Mouse (Mus musculus) cerebellum, postnatal 10 days (tissue): ENCODE measurements around the gene Adam17.
"Not testable (repeated sequence)": the region's sequence is repeated elsewhere in the genome, so short reads cannot be mapped to it uniquely, and the experiment has no call there.

ENCODE experiments used
- DNase-seq, 2 experiments: peaks; one replicate each; pipeline ENCODE4 v3.0.0; 2021; ENCODE audit warnings: mixed read lengths in 2 of 2

The Adam17 gene

DNA sequence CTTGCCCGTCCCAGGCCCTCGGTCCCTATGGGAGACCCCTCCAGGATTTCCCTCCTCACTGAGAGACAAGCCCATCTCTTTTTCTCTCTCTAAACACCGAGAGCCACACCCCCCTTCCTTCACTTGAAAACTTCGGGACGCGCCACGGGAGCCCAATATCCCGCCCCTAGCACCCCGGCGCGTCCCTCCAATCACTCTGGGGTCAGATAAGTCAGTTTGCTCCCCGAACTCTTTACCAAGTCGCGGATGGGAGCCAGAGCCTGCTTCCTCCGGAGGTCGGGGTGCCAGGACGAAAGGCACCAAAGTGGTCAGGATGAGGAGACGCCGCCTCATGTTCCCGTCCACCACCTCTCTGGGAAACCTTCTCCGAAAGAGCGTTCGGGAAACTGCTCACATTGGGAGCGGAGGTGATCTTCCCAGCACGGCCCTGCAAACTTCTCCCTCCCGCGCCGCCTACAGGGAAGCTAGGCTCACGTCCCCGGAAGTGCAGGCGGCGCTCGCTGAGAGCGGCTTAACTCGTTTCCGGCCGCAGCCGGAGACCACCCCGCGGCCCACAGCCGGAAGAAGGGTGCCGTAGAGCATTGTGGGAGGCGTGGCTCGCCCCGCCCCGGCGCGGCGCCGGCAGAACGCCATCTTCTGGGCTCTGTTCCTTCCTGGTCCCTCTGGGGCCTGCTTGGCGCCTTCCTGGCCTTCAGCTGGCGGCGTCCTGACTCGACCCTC lies at the start of gene Adam17:
TSS of gene Adam17 (minus strand) at position 533 of the 720 bp plus-strand sequence.
- peak; percentile 98 to 99 for DNase-seq

DNA sequence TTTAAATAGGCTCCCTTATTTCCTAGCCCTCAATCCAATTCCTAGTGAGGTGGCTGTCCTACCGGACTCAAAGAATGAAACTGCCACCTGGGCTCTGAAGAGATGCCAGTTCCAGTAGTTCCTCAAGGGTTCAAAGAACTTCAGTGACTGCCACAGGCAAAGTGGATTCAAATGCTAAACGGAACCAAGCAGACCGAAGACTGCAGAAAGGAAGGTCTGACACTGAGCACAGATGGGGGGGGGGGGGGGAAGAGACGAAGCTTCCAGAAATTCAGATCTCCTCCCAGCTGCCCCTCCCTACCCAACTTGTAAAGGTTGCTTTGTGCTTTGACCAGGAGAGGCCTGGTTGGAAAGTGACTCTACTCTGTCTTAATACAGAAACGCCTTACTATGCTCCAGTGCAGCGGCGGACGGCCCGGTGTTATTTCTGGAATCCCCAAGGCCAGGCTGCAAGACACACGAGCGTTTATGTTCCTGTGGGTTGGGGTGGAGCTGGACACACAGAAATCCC lies 45.2 kb upstream of the Adam17 start:
- peak; percentile 43 to 51 for DNase-seq

DNA sequence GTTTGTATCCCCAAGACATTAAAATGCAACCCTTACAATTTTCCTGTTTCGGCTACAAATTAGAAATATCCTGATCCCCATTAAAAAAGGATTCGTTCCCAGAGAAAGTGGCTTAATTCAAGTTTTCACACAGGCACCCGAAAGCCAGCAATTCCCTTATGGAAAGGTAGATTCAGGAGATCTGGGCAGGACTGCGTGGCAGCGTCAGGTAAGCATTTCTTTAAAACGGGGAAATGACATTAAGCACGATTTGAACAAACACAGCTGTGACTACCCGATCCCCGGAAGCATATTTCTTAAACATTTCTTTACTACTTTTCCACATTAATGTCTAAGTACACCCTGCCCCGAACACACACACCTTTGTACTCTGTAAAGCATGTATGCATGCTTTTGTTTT lies 44.7 kb upstream of the Adam17 start:
- peak in 1 of 2 experiments; percentile 21 for DNase-seq

DNA sequence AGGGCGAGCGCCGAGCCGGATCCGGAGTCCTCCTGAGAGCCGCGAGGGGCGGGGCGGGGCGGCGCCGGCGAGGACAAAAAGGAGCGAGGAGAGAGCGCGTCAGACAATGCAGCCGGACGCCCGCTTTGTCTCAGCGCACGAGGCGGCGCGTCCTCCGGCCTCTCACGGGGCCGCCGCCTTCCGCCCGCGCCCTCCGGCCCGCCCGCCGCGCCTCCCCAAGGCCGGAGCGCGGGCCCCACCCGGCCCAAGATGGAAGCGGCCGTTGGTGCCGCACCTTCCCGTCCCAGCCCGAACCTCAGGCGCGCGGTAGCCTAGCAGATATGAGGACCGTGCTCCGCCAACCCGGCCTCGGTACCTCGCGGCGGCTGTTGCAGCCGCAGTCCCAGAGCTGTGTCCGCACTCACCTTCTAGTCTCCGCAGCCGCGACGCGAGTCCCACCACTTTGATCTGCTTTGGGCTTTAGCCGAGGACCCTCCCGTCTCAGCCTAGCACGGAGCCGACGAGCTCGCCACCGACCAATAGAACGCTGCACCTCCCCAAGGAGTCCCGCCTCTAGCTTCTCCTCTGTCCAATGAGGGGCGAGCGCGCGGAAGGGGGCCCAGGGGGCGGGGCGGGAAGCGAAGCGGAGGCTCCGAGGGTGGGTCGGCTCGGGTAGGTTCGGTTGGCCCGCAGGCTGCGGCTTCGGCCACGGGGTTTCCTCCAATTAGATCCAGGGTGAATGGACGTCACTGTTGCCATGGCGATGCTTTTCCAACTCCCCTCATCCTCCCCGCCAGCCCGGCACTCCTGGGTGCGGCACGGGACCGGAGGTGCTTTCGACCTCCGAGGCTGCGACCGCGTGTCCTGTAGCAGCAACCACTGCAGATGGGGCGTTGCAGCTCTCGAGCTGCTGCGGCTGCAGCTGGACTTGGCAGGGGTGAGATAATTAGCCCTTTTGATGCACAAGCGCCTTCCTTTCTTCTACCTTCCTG lies 44.0 kb upstream of the Adam17 start, which contains the start of gene Ywhaq:
TSS of gene Ywhaq (minus strand) at position 538 of the 971 bp plus-strand sequence.
- DNase-seq: peak; percentile 99 to 100

DNA sequence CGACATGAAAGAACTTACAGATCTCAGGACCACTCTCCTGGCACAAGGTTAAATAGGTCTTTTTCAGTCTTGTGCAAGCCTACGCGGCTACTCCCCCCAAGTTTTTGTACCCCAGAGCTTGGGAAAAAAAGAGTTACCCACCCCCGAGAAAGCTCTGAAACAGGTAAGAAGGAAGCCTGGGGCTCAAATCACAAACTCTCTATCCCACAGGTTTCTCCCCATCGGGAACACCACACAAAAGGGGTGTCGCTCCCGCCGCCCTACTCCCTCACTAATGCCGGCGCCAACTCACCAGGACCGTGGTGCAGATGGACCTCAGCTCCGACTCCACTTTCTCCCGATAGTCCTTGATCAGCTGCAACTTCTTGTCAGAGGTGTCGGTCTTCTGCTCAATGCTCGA lies 43.1 kb upstream of the Adam17 start:
- DNase-seq: peak; percentile 46 to 54

DNA sequence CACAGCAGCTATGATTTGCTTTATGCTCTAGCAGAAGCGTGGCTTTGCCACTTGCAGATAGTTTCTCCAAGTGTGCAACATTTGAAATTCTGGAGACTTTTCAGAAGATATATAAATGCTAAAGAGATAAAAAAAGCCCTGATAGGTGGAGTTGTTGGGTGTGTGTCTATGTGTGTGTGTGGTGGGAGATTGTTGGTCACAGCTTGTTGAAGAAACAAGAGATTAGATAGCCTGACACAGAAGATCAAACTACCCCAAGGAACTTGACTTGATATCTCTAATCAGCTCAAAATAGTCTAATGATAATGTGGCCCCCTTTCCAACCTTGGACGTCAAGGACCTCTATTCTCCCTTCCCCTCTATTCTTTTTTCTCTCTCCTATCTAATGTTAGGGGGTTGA lies 37.2 kb upstream of the Adam17 start:
- no peak for DNase-seq

DNA sequence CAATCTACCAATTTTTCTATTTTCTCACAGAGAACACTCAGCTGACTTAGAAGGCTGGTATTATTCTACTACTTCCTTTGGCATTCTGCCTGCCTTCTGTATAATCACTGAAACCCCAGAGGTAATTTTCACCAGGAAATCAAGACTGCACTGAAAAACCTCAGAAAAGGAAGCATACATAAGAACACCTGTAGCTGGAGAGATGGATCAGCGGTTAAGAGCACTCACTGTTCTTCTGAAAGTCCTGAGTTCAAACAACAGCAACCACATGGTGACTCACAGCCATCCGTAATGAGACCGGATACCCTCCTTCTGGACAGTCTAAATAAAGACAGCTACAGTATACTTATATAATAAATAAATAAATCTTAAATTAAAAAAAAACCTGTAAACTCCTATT lies 36.2 kb upstream of the Adam17 start:
- no peak for DNase-seq

DNA sequence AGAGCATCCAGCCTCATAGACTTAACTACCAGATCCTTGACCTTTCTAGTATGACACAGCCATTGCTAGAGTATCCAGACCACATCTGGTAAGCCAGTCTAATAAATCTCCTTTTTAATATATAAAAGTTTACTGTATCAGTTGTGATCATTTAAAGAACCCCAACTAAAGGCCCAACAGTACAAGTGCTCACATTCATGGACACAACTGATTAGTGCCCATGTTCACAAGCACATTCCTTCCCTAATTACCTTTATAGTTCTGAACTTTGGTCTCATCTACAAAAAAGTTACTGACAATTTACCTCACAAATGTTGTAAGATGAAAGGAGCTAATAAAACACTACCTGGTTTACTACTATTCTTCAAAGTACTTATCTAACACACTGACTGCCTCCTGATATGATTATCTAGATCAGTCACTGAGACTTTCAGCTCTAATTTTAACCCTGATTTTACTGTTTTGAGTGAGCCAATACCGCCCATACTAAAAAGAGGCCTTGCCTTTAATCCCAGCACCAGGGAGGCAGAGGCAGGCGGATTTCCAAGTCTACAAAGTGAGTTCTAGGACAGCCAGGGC lies 35.4 kb upstream of the Adam17 start:
- DNase-seq: no peak

DNA sequence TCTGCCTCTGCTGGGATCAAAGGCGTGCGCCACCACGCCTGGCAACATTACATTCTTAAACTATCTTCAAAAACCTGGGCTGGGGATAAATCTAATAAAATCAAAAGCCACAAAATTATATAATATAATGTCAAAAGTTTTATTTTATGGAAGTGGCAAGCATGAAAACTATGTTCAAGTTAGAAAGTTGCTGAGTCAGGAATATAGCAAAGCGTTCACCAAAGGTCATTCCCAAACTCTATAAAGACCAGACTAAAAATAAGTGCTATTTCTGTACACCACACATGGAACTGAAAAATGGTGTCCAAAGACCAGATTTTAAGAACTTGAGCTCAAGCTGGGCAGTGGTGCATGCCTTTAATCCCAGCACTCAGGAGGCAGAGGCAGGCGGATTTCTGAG lies 29.3 kb upstream of the Adam17 start:
- DNase-seq: no peak

DNA sequence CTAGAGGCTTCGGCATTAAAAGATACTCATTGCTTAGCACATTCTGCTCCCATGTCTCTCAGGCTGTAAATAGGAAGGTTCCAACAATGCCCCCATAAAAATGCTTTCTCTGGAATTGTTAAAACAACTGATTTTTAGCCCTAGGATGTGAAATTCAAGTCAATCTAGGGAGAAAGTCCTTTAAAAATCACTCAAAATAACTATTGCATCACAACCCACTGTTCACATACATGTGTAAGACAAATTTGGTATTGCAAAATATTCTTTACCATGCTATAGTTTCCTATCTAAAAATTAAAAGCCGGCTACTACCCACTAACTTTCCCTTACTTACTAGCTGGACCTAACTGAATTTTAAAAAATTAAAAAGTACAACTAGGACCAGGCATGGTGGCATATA lies 12.8 kb upstream of the Adam17 start:
- DNase-seq: no peak

DNA sequence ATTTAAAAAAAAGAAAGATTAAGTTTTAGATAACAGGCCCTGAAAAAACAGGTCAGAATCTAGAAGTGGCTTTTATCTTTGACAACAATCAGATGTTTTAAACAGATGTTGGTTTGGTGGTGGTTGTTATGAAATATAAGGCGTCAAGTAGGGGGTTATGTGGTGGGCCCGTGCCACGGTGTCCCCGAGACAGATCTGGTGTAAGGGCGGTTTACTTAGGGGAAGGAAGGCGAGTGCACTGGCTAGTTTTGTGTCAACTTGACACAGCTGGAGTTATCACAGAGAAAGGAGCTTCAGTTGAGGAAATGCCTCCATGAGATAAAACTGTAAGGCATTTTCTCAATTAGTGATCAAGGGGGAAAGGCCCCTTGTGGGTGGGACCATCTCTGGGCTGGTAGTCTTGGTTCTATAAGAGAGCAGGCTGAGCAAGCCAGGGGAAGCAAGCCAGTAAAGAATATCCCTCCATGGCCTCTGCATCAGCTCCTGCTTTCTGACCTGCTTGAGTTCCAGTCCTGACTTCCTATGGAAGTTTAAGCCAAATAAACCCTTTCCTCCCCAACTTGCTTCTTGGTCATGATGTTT lies 5.4 kb upstream of the Adam17 start:
- DNase-seq: not testable (repeated sequence)

DNA sequence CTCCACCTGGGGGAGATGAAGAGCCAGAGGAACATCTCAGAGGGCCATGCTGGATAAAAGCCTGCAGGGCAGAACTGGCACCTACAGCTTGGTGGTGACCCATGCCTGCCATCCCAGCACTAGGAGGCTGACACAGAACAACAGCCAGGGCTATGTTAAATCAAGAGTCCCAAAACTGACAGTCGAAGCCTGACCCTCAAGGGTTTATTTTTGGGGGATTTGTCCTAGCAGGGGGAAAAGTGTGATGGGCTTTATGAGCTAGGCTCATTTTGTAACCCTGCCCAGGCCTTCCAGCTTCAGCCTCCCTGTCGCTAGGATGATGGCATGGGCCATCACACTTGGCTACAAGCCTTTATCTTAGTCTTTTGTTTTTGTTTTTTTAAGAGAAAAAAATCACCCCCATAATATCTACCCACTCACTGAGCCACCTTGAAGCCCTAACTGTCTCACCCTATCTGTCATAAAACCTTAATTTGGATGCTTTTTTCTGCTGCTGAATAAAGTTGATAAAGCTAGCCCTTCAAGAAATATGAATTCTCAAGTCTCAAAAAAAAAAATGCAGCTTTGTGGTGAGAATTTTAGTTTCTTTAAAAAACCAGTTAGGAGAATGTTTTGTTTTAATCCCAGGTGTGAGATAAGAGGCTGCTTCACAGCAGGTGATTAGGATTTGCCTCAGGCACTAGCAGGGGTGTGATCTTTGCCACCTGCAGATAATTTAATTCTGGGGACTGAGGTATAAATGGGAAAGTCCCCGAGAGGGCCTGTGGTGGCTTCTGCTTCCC lies 2.1 kb upstream of the Adam17 start:
- DNase-seq: no peak

DNA sequence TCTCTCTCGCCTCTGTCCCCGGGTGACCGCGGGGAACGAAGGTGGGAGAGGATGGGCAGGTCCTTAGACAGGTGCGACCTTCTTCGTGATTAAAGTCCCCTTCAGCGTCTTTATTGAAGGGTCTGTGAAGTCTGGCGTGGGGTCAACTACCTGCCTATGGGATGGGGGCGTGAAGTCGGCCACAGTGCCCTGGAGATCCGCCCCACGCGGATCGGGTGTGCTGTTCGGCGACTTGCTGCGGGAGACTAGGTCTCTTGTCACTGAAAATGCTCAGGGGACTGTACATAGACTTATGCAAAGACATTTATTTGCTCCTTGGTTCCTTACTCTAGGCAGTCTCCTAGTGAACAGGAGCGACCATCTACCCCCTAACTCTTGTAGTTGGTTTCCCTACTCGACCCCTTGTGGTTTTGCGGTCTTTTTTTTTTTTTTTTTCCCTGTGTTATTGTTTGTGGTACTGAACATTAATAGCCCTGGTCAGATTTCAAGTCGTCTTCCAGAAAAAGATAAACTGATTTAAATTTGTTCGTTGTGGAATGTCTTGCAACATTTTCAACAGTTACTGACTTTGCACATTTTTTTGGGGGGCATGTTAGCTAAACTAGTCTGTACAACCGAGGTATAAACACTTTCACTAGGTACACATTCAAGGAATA lies 516 bp upstream of the Adam17 start:
- DNase-seq: no peak

DNA sequence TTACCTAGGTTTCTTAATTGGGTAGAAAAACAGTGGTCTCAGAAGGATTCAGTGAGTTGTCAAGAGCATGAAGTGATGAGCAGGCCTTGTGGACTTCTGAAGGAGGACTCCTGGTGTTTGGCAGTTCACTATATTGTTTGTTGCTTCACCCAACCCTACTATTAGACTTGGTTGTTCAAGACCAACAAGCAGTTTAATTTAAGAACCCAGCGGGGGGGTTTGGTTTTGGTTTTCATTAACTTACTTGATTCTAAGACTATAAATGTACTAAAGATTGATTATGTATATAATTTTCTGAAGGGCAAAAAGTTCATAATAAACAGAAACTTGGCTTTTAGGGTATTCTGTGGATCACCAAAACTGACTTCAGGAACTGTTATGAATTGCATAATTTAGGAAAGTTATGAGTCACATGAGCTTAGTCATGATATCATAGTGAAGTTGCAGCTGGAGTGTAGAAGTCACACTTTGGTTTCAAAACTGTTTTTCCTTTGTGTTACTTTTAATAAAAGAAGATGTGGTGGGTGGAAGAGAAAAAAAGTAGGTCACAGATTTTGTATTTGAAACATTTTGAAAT lies 3.3 kb downstream of the Adam17 start:
- DNase-seq: no peak

DNA sequence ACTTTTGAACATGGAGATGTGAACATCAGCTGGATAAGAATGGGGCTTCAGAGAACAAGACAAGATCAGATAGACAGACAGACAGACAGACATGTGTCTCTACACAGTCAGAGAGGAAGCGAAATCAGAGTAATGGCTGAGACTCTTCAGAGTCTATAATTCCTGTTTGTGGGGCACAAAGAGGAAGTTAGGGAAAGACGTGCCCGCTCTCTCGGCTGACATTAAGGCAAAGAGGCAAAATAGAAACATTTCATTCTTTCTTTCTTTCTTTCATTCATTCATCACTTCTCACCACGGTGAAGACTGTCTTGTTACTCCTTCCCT lies 4.4 kb downstream of the Adam17 start:
- DNase-seq: no peak

DNA sequence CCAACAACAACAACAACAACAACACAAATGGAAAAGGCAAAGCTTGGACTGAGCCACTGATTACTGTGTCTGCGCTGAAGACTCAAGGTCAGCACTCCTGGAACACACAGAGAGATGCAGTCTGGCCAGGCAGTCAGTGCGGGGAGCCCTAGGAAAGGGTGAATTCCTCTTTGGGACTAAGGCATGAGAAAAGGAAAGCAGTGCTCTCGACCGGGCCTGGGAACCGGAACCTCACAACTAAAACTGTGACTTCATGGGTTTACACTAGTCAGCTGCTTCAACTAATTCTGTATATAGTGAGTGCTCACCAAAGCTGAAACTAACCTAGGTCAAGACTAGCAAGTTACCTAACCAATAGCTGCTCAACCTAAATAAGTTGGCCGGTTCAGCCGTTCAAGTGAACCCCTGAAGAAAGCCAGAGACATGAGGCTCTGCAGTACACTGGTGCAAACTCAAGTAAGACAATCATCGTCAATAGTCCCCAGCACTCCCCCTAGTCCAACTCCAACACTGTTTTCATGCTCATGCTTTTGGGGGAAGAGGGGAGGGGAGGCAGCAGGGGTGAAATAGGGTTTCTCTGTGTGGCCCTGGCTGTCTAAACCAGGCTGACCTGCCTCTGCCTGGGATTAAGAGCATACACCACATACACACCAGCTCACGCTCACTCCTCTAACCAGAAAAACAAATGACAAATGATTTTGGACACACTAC lies 4.9 kb downstream of the Adam17 start:
- DNase-seq: no peak

DNA sequence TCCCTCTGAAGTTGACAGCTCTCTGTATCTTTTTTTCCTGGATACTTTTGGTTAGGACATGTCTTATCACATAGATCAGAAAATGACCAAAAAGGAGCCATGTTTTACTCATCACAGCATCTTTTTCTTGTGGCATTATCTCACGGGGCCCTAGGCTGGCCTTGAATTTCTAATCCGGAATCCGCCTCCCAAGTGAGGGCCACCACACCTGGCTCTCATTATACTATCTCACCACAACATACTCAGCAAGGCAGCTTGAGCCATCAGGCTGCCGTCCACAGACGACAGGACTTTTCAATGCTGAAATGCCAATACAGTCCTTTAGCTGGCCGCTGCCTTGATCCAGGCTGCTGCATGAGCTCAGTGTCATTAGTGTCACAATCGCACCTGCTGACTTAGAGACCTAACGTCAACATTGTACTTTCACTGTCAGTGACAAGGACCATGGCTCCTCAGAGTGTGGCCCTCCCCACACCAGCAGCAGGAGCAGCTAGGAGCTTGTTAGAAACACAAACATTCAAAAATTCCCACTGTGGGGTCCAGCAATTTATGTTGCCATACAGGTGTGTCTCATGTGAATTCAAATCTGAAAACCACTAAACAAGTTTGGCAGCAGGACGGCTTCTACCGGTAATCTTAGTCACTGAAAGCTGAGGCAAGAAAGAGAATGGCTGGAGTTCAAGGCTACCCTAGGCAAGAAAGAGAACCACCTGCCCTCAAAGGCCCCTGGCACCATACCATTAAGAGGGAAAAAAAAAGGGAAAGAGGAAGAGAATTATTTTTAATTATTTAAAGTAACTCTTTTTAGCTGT lies 8.6 kb downstream of the Adam17 start:
- DNase-seq: no peak

DNA sequence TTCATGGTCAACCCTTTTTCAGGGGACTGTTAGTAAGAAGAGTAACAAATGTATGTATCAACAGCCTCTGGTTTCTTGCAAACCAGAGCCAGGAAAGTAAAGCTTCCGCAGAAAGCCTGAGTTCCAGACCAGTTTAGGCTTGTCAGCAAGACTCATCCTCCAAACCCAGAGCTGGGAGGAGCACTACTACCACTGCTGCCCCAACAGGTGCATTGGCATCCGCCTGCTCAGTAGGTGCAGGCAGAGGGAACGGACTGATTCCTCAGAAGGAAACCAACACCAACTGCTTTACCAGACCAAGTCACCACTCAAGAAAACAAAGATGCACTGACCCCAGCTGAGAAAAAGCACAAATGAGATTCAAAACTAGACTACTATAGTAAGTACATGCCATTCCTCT lies 10.2 kb downstream of the Adam17 start:
- DNase-seq: no peak

DNA sequence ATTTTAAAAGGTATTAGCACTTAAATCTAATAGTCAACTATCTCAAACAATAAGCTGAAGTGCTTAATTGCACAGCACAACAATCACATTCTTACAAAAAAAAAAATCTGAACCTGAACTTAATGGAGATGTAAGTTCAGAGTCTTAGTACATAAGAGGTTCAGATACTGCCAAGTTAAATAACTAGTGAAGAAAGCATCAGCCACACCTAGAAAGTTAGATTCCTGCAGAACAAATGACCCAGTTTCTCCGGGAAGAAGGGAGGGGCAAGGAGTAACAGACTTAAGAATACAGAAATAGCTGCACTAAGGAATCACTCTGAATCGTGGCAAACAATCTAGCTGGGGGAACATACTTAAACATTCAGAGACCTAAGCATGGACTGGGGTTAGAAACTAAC lies 10.7 kb downstream of the Adam17 start:
- no peak for DNase-seq

DNA sequence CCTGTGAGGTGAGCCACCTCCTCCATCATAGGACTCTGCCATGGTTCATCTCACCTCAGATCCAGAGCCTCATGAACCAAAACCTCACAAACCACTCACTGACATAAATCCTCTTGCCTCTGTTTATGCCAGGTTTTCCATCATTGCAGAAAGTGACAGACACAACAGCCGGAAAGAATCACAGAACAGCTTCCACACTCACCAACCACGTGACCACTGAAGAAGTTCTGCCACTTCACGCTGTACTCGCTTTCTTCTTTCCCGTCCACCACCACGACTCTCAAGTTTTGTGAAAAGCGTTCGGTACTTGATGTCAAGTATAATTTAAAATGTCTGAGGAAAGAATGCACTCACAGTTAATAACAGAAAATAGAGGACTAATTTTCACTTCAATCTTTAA lies 19.8 kb downstream of the Adam17 start:
- no peak for DNase-seq
